Mouse (Mus musculus): ENCODE results near the gene Ncapg2. TPM values are rescaled to one million over a fixed set of nuclear protein-coding genes. Genes with fewer than 3 reads are reported as not detected.
A peak's percentile ranks its signal among the peaks of the same experiment; 100 is the strongest.

The Ncapg2 gene
- polyA plus RNA-seq, 1 experiment from 2014 or later, result 7.7 TPM

- Histone ChIP-seq H3K9ac (replicated peaks) (no peak overlapping the region), H3K4me3 (replicated peaks) (no peak overlapping the region), H3K4me1 (no peaks in the 10 kb centered on the region), H3K36me3 (peaks cover 3% of the 10 kb centered on the region; the same call in 1 of the 2 replicates), H3K27ac (replicated peaks) (no peak overlapping the region), H3K27me3 (replicated peaks) (no peaks in the 10 kb centered on the region), H3K9me3 (replicated peaks) (no peaks in the 10 kb centered on the region), H3K4me2 (no peak overlapping the region)
- WGBS, result 94% methylated on average over 2 of the region's 2 CpGs
- ATAC-seq (ENCODE audit: low FRiP score), result no peak
Observed at GRCm38 (mm10) chr12:116449536-116449935, 44.3 kb downstream of the Ncapg2 start.

GRCm38 (mm10) chr12:116460379-116461065, 55.3 kb downstream of the Ncapg2 start:
- Histone ChIP-seq H3K9me3 (replicated peaks) (no peaks in the 10 kb centered on the region), H3K4me2 (no peak overlapping the region), H3K36me3 (no peaks in the 10 kb centered on the region), H3K27ac (replicated peaks) (no peak overlapping the region), H3K4me1 (no peaks in the 10 kb centered on the region), H3K9ac (replicated peaks) (no peak overlapping the region), H3K27me3 (replicated peaks) (no peaks in the 10 kb centered on the region), H3K4me3 (replicated peaks) (no peak overlapping the region)
- WGBS, result 95% methylated on average over 6 of the region's 6 CpGs
- ATAC-seq (ENCODE audit: low FRiP score), result no peak

- H3K27ac ChIP-seq (replicated peaks), result no peak overlapping the region
- 90% methylated on average over 5 of the region's 5 CpGs for WGBS
- H3K4me2 ChIP-seq, result no peak overlapping the region
- no peaks in the 10 kb centered on the region for H3K9me3 ChIP-seq (replicated peaks)
- H3K4me1 ChIP-seq, result no peaks in the 10 kb centered on the region
- H3K27me3 ChIP-seq (replicated peaks), result no peaks in the 10 kb centered on the region
- no peak overlapping the region for H3K9ac ChIP-seq (replicated peaks)
- H3K36me3 ChIP-seq, result no peaks in the 10 kb centered on the region
- ATAC-seq (ENCODE audit: low FRiP score), result no peak
- no peak overlapping the region for H3K4me3 ChIP-seq (replicated peaks)
Observed at GRCm38 (mm10) chr12:116467030-116467429, 61.8 kb downstream of the Ncapg2 start.

GRCm38 (mm10) chr12:116468348-116468747, 63.1 kb downstream of the Ncapg2 start:
- Histone ChIP-seq H3K9me3 (replicated peaks) (no peaks in the 10 kb centered on the region), H3K36me3 (no peaks in the 10 kb centered on the region), H3K27me3 (replicated peaks) (no peaks in the 10 kb centered on the region), H3K4me2 (no peak overlapping the region), H3K9ac (replicated peaks) (no peak overlapping the region), H3K4me3 (replicated peaks) (no peak overlapping the region), H3K27ac (replicated peaks) (no peak overlapping the region), H3K4me1 (no peaks in the 10 kb centered on the region)
- no peak for ATAC-seq (ENCODE audit: low FRiP score)
- WGBS, result 90% methylated on average over 1 of the region's 1 CpGs

- Histone ChIP-seq H3K27ac (replicated peaks) (no peak overlapping the region), H3K4me2 (no peak overlapping the region), H3K27me3 (replicated peaks) (no peaks in the 10 kb centered on the region), H3K4me1 (no peaks in the 10 kb centered on the region), H3K36me3 (no peaks in the 10 kb centered on the region), H3K4me3 (replicated peaks) (no peak overlapping the region), H3K9me3 (replicated peaks) (no peaks in the 10 kb centered on the region), H3K9ac (replicated peaks) (no peak overlapping the region)
- no peak for ATAC-seq (ENCODE audit: low FRiP score)
- 74% methylated on average over 3 of the region's 3 CpGs for WGBS
Observed at GRCm38 (mm10) chr12:116469096-116469495, 63.9 kb downstream of the Ncapg2 start.

GRCm38 (mm10) chr12:116473264-116473663, 68.1 kb downstream of the Ncapg2 start:
- no peaks in the 10 kb centered on the region for H3K36me3 ChIP-seq
- H3K9me3 ChIP-seq (replicated peaks), result no peaks in the 10 kb centered on the region
- no peak overlapping the region for H3K4me3 ChIP-seq (replicated peaks)
- 85% methylated on average over 2 of the region's 2 CpGs for WGBS
- no peaks in the 10 kb centered on the region for H3K4me1 ChIP-seq
- no peaks in the 10 kb centered on the region for H3K27me3 ChIP-seq (replicated peaks)
- H3K27ac ChIP-seq (replicated peaks), result no peak overlapping the region
- no peak for ATAC-seq (ENCODE audit: low FRiP score)
- no peak overlapping the region for H3K9ac ChIP-seq (replicated peaks)
- H3K4me2 ChIP-seq, result no peak overlapping the region

GRCm38 (mm10) chr12:116473761-116474160, 68.6 kb downstream of the Ncapg2 start:
- H3K9me3 ChIP-seq (replicated peaks), result no peaks in the 10 kb centered on the region

GRCm38 (mm10) chr12:116474676-116475075, 69.5 kb downstream of the Ncapg2 start:
- Histone ChIP-seq H3K36me3 (no peaks in the 10 kb centered on the region), H3K9ac (replicated peaks) (no peak overlapping the region), H3K4me2 (no peak overlapping the region), H3K27me3 (replicated peaks) (no peaks in the 10 kb centered on the region), H3K4me1 (no peaks in the 10 kb centered on the region), H3K4me3 (replicated peaks) (no peak overlapping the region), H3K27ac (replicated peaks) (no peak overlapping the region), H3K9me3 (replicated peaks) (no peaks in the 10 kb centered on the region)
- no peak for ATAC-seq (ENCODE audit: low FRiP score)
- 86% methylated on average over 3 of the region's 3 CpGs for WGBS

More at GRCm38 (mm10) chr12:116473761-116474160, 68.6 kb downstream of the Ncapg2 start:
- no peak for ATAC-seq (ENCODE audit: low FRiP score)
- H3K27me3 ChIP-seq (replicated peaks), result no peaks in the 10 kb centered on the region
- no peak overlapping the region for H3K4me2 ChIP-seq
- H3K36me3 ChIP-seq, result no peaks in the 10 kb centered on the region
- H3K27ac ChIP-seq (replicated peaks), result no peak overlapping the region
- H3K9ac ChIP-seq (replicated peaks), result no peak overlapping the region
- no peak overlapping the region for H3K4me3 ChIP-seq (replicated peaks)
- no peaks in the 10 kb centered on the region for H3K4me1 ChIP-seq

GRCm38 (mm10) chr12:116478771-116479170, 73.6 kb downstream of the Ncapg2 start:
- ATAC-seq (ENCODE audit: low FRiP score), result no peak
- 76% methylated on average over 1 of the region's 1 CpGs for WGBS
- H3K36me3 ChIP-seq, result no peaks in the 10 kb centered on the region
- no peak overlapping the region for H3K9ac ChIP-seq (replicated peaks)
- H3K4me1 ChIP-seq, result no peaks in the 10 kb centered on the region
- no peaks in the 10 kb centered on the region for H3K27me3 ChIP-seq (replicated peaks)
- no peak overlapping the region for H3K4me2 ChIP-seq
- no peak overlapping the region for H3K27ac ChIP-seq (replicated peaks)
- H3K4me3 ChIP-seq (replicated peaks), result no peak overlapping the region
- no peaks in the 10 kb centered on the region for H3K9me3 ChIP-seq (replicated peaks)

- no peak overlapping the region for H3K27ac ChIP-seq (replicated peaks)
- ATAC-seq (ENCODE audit: low FRiP score), result no peak
- no peak overlapping the region for H3K4me3 ChIP-seq (replicated peaks)
- H3K4me2 ChIP-seq, result no peak overlapping the region
- no peaks in the 10 kb centered on the region for H3K27me3 ChIP-seq (replicated peaks)
- no peaks in the 10 kb centered on the region for H3K9me3 ChIP-seq (replicated peaks)
- WGBS, result 80% methylated on average over 1 of the region's 1 CpGs
- no peak overlapping the region for H3K9ac ChIP-seq (replicated peaks)
- H3K4me1 ChIP-seq, result peaks cover 15% of the 10 kb centered on the region
- H3K36me3 ChIP-seq, result no peaks in the 10 kb centered on the region
Observed at GRCm38 (mm10) chr12:116481921-116482320, 76.7 kb downstream of the Ncapg2 start.

- Histone ChIP-seq H3K4me2 (no peak overlapping the region), H3K27me3 (replicated peaks) (no peaks in the 10 kb centered on the region), H3K27ac (replicated peaks) (no peak overlapping the region), H3K4me3 (replicated peaks) (no peak overlapping the region), H3K36me3 (no peaks in the 10 kb centered on the region), H3K9ac (replicated peaks) (no peak overlapping the region), H3K4me1 (peaks cover 32% of the 10 kb centered on the region), H3K9me3 (replicated peaks) (no peaks in the 10 kb centered on the region)
- WGBS, result 81% methylated on average over 2 of the region's 2 CpGs
- ATAC-seq (ENCODE audit: low FRiP score), result no peak
Observed at GRCm38 (mm10) chr12:116483581-116483980, 78.4 kb downstream of the Ncapg2 start.

- 81% methylated on average over 8 of the region's 8 CpGs for WGBS
Observed at GRCm38 (mm10) chr12:116484991-116485390, 79.8 kb downstream of the Ncapg2 start.

More at GRCm38 (mm10) chr12:116484991-116485390, 79.8 kb downstream of the Ncapg2 start:
- peak overlapping the region; percentile 72 for H3K4me3 ChIP-seq (replicated peaks)
- H3K4me2 ChIP-seq, result peak overlapping the region; percentile 84
- H3K9ac ChIP-seq (replicated peaks), result peak overlapping the region; percentile 82; the same call in 1 of the 2 replicates
- peak overlapping the region; percentile 96 for H3K27ac ChIP-seq (replicated peaks)
- ATAC-seq (ENCODE audit: low FRiP score), result no peak; the same call in 1 of the 2 replicates
- no peaks in the 10 kb centered on the region for H3K9me3 ChIP-seq (replicated peaks)
- H3K4me1 ChIP-seq, result peaks cover 36% of the 10 kb centered on the region
- H3K27me3 ChIP-seq (replicated peaks), result no peaks in the 10 kb centered on the region
- H3K36me3 ChIP-seq, result no peaks in the 10 kb centered on the region

Measured in neural tube, embryonic 15.5 days (tissue).